Mouse (Mus musculus) limb, embryonic 14.5 days (tissue): Measurements from ENCODE around the gene Dclk3. TPM values are rescaled to one million over a fixed set of nuclear protein-coding genes. Genes with fewer than 3 reads are reported as not detected.

Source experiments
- ATAC-seq: fragments of 200-750 bp; cut with Nextera tagmentation; 2 replicates; pipeline ENCODE4 v1.8.0; 2017; ENCODE audit warnings: low read depth, moderate number of reproducible peaks, moderate TSS enrichment; ENCODE audit not compliant: low FRiP score
- DNase-seq: peaks from one replicate; pipeline ENCODE4 v3.0.0-alpha.2; 2015; ENCODE audit warnings: low spot score
- H3K27ac ChIP-seq: fragments of 300-500 bp; sonication (generic); replicated peaks from 2 replicates; pipeline ENCODE4 v1.5.1; 2014; ENCODE audit warnings: low read depth, mild to moderate bottlenecking, low read length, moderate library complexity, mixed read lengths
- H3K27me3 ChIP-seq: fragments of 300-500 bp; sonication (generic); 2 replicates; pipeline ENCODE4 v1.6.1; 2014; ENCODE audit warnings: low read length, mixed read lengths; ENCODE audit not compliant: control insufficient read depth, insufficient read depth
- H3K36me3 ChIP-seq: fragments of 300-500 bp; sonication (generic); 2 replicates; pipeline ENCODE4 v1.6.1; 2014; ENCODE audit warnings: mild to moderate bottlenecking, low read length, moderate library complexity, mixed read lengths; ENCODE audit not compliant: control insufficient read depth, insufficient read depth
- H3K4me1 ChIP-seq: fragments of 300-500 bp; sonication (generic); 2 replicates; pipeline ENCODE4 v1.6.1; 2014; ENCODE audit warnings: antibody characterized with exemption, low read length, mixed read lengths; ENCODE audit not compliant: control insufficient read depth, insufficient read depth
- H3K4me2 ChIP-seq: fragments of 300-500 bp; sonication (generic); replicated peaks from 2 replicates; pipeline ENCODE4 v1.6.1; 2014; ENCODE audit warnings: low read depth, mild to moderate bottlenecking, low read length, moderate library complexity; ENCODE audit not compliant: severe bottlenecking
- H3K4me3 ChIP-seq: fragments of 300-500 bp; sonication (generic); replicated peaks from 2 replicates; pipeline ENCODE4 v1.5.1; 2014; ENCODE audit warnings: low read length
- H3K9ac ChIP-seq: fragments of 300-500 bp; sonication (generic); 2 replicates; pipeline ENCODE4 v1.6.1; 2014; ENCODE audit warnings: mild to moderate bottlenecking, low read depth, low read length, moderate library complexity; ENCODE audit not compliant: severe bottlenecking
- H3K9me3 ChIP-seq: fragments of 300-500 bp; sonication (generic); 2 replicates; pipeline ENCODE4 v1.6.1; 2016; ENCODE audit warnings: low read length; ENCODE audit not compliant: control insufficient read depth
- POLR2A ChIP-seq: fragments of 200-500 bp; IDR thresholded peaks from 2 replicates; pipeline ENCODE4 v1.8.0; 2012; ENCODE audit warnings: inconsistent platforms, mild to moderate bottlenecking, moderate library complexity, borderline replicate concordance; ENCODE audit not compliant: insufficient read depth, insufficient read length; ENCODE audit errors: extremely low read depth
- WGBS: fragments of 180-500 bp; shearing (Covaris S2); extraction: QIAGEN DNeasy Blood & Tissue Kit; methylation state at CpG from one replicate; pipeline ENCODE4 v1.1.7; 2014; 5-methylcytosine and 5-hydroxymethylcytosine counted together
- polyA plus RNA-seq, 2 experiments: library from polyadenylated mRNA; depleted of rRNA in 1 of 2; stranded (reverse) in 1 of 2; unstranded in 1 of 2; fragments of >200 nt; fragmentation: Nextera tagmentation in 1 of 2; extraction: Ambion mirVana in 1 of 2; gene quantifications; 2 replicates each; pipeline versions ENCODE4 v1.2.1 to v1.2.3; 2012 to 2014

The Dclk3 gene
- polyA plus RNA-seq, 2 experiments = 0.41 to 0.74 TPM

- Histone ChIP-seq H3K4me1 (no peaks in the 10 kb centered on the region), H3K36me3 (no peaks in the 10 kb centered on the region), H3K27me3 (no peaks in the 10 kb centered on the region), H3K27ac (no peak overlapping the region), H3K4me3 (no peak overlapping the region), H3K9ac (no peak overlapping the region), H3K4me2 (no peak overlapping the region), H3K9me3 (no peaks in the 10 kb centered on the region)
- ATAC-seq (no peak), DNase-seq (no peak)
- no peak for TF ChIP-seq POLR2A
- 80% methylated on average over 5 of the region's 5 CpGs for WGBS
These were observed 11.0 kb downstream of the Dclk3 start for GRCm38 (mm10) chr9:111449880-111450279.

GRCm38 (mm10) chr9:111450853-111451404, 12.0 kb downstream of the Dclk3 start:
- Histone ChIP-seq H3K36me3 (no peaks in the 10 kb centered on the region), H3K9me3 (no peaks in the 10 kb centered on the region), H3K27me3 (no peaks in the 10 kb centered on the region), H3K4me2 (no peak overlapping the region), H3K4me3 (no peak overlapping the region), H3K27ac (no peak overlapping the region), H3K4me1 (no peaks in the 10 kb centered on the region), H3K9ac (no peak overlapping the region)
- TF ChIP-seq POLR2A = no peak
- 60% methylated on average over 12 of the region's 12 CpGs for WGBS
- ATAC-seq = no peak
- no peak for DNase-seq

GRCm38 (mm10) chr9:111453895-111454294, 15.0 kb downstream of the Dclk3 start:
- H3K4me3 ChIP-seq = no peak overlapping the region

GRCm38 (mm10) chr9:111457176-111457935, 18.5 kb downstream of the Dclk3 start:
- H3K36me3 ChIP-seq = no peaks in the 10 kb centered on the region
- no peak overlapping the region for H3K9ac ChIP-seq
- H3K27ac ChIP-seq = no peak overlapping the region
- H3K4me1 ChIP-seq = peaks cover 8% of the 10 kb centered on the region; the same call in 1 of the 2 replicates
- no peaks in the 10 kb centered on the region for H3K27me3 ChIP-seq
- H3K9me3 ChIP-seq = no peaks in the 10 kb centered on the region
- DNase-seq = no peak
- 83% methylated on average over 10 of the region's 10 CpGs for WGBS
- no peak overlapping the region for H3K4me3 ChIP-seq
- TF ChIP-seq POLR2A = no peak
- ATAC-seq = no peak
- H3K4me2 ChIP-seq = no peak overlapping the region

More at GRCm38 (mm10) chr9:111453895-111454294, 15.0 kb downstream of the Dclk3 start:
- H3K4me1 ChIP-seq = no peaks in the 10 kb centered on the region
- WGBS = 65% methylated on average over 3 of the region's 3 CpGs
- DNase-seq (no peak), ATAC-seq (no peak)
- no peaks in the 10 kb centered on the region for H3K27me3 ChIP-seq
- no peak for TF ChIP-seq POLR2A
- no peak overlapping the region for H3K9ac ChIP-seq
- no peak overlapping the region for H3K27ac ChIP-seq
- no peaks in the 10 kb centered on the region for H3K9me3 ChIP-seq
- H3K4me2 ChIP-seq = no peak overlapping the region
- no peaks in the 10 kb centered on the region for H3K36me3 ChIP-seq

GRCm38 (mm10) chr9:111457936-111458310, 19.0 kb downstream of the Dclk3 start:
- ATAC-seq (no peak), DNase-seq (no peak)
- no peak overlapping the region for H3K4me3 ChIP-seq
- peaks cover 9% of the 10 kb centered on the region; the same call in 1 of the 2 replicates for H3K4me1 ChIP-seq
- WGBS = 90% methylated on average over 4 of the region's 4 CpGs
- no peaks in the 10 kb centered on the region for H3K36me3 ChIP-seq
- no peak overlapping the region for H3K27ac ChIP-seq
- H3K9ac ChIP-seq = no peak overlapping the region
- no peak for TF ChIP-seq POLR2A
- no peaks in the 10 kb centered on the region for H3K9me3 ChIP-seq
- no peaks in the 10 kb centered on the region for H3K27me3 ChIP-seq
- no peak overlapping the region for H3K4me2 ChIP-seq
